Mouse (Mus musculus) forebrain, embryonic 14.5 days (tissue): ENCODE measurements around the gene Scel. TPM values are rescaled to one million over a fixed set of nuclear protein-coding genes. Genes with fewer than 3 reads are reported as not detected.

Source experiments
- ATAC-seq: fragments of 200-750 bp; cut with Nextera tagmentation; 2 replicates; pipeline ENCODE4 v1.8.0; 2017; ENCODE audit warnings: mild to moderate bottlenecking, moderate library complexity
- DNase-seq: peaks from one replicate; pipeline ENCODE4 v3.0.0-alpha.2; 2015; ENCODE audit warnings: low spot score
- H3K27ac ChIP-seq: fragments of 300-500 bp; sonication (generic); 2 replicates; pipeline ENCODE4 v1.5.1; 2014; ENCODE audit warnings: low read depth, mild to moderate bottlenecking, control low read depth, low read length, moderate library complexity
- H3K27me3 ChIP-seq: fragments of 300-500 bp; sonication (generic); replicated peaks from 2 replicates; pipeline ENCODE4 v1.6.1; 2014; ENCODE audit warnings: low read length, control low read depth, mixed read lengths; ENCODE audit not compliant: control insufficient read depth, insufficient read depth
- H3K36me3 ChIP-seq: fragments of 300-500 bp; sonication (generic); 2 replicates; pipeline ENCODE4 v1.6.1; 2014; ENCODE audit warnings: low read length, control low read depth; ENCODE audit not compliant: control insufficient read depth, insufficient read depth
- H3K4me1 ChIP-seq: fragments of 300-500 bp; sonication (generic); 2 replicates; pipeline ENCODE4 v1.6.1; 2014; ENCODE audit warnings: antibody characterized with exemption, low read length, control low read depth; ENCODE audit not compliant: control insufficient read depth, insufficient read depth
- H3K4me2 ChIP-seq: fragments of 300-500 bp; sonication (generic); 2 replicates; pipeline ENCODE4 v1.6.1; 2014; ENCODE audit warnings: mild to moderate bottlenecking, control low read depth, low read length
- H3K4me3 ChIP-seq: fragments of 300-500 bp; sonication (generic); 2 replicates; pipeline ENCODE4 v1.5.1; 2014; ENCODE audit warnings: low read depth, low read length, control low read depth
- H3K9ac ChIP-seq: fragments of 300-500 bp; sonication (generic); 2 replicates; pipeline ENCODE4 v1.6.1; 2014; ENCODE audit warnings: mild to moderate bottlenecking, low read length, control low read depth, moderate library complexity
- H3K9me3 ChIP-seq: fragments of 300-500 bp; sonication (generic); replicated peaks from 2 replicates; pipeline ENCODE4 v1.6.1; 2016; ENCODE audit warnings: low read length, control low read depth, mixed read lengths; ENCODE audit not compliant: control insufficient read depth
- WGBS: fragments of 180-500 bp; shearing (Covaris S2); extraction: QIAGEN DNeasy Blood & Tissue Kit; methylation state at CpG from one replicate; pipeline ENCODE4 v1.1.7; 2014; 5-methylcytosine and 5-hydroxymethylcytosine counted together
- polyA plus RNA-seq: library from polyadenylated mRNA; unstranded; fragments of >200 nt; fragmentation: Nextera tagmentation; extraction: Ambion mirVana; gene quantifications from 2 replicates; pipeline ENCODE4 v1.2.1, GENCODE M21; 2014

Scel gene
- polyA plus RNA-seq, 1 experiment from 2014 or later: 0.18 TPM

DNA sequence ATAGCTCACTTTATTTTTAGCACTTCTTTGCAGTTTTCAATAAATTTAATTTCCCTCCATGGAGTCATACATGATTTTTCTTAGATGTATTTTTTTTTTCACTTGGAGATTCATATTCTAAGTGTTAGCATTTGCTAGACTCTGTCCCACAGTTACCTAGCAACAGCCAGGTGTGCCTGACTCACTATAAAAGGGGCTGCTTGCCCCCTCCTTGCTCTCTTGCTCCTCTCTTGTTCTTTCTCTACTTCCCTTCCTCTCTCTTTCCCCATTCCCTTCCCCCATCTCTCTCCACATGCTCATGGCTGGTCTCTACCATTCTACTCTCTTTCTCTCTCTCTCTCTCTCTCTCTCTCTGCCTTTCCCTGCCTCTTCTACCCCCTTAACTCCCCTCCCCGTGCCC is 14.1 kb upstream of the Scel start:
- Histone ChIP-seq H3K4me3 (no peak overlapping the region), H3K9me3 (no peaks in the 10 kb centered on the region), H3K4me1 (no peaks in the 10 kb centered on the region), H3K27me3 (no peaks in the 10 kb centered on the region), H3K36me3 (no peaks in the 10 kb centered on the region), H3K9ac (no peak overlapping the region), H3K27ac (no peak overlapping the region), H3K4me2 (no peak overlapping the region)
- no peak for ATAC-seq
- 35% methylated on average over 1 of the region's 1 CpGs for WGBS
- DNase-seq: no peak

DNA sequence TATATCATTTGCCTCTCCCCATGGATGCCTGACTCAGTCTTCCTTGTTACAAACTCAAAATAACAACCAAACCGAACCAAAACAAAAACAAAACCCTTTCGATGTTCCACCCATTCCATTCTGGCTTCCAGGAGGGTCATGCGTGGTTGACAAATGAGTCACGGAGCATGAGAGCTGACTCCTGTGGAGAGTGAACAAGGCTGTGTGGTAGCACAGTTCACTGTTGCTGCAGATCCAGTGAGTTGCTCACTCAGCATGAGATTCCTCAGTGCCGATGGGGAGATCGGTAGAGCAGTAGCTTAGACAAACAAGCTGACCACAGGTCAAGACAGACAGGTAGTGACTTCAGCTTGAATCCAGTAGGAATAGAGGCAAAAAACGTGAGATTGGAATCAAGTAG is 12.8 kb upstream of the Scel start:
- no peak overlapping the region for H3K9ac ChIP-seq
- no peak overlapping the region for H3K4me2 ChIP-seq
- ATAC-seq: no peak
- no peaks in the 10 kb centered on the region for H3K4me1 ChIP-seq
- no peaks in the 10 kb centered on the region for H3K9me3 ChIP-seq
- DNase-seq: no peak
- no peak overlapping the region for H3K27ac ChIP-seq
- no peaks in the 10 kb centered on the region for H3K27me3 ChIP-seq
- H3K4me3 ChIP-seq: no peak overlapping the region
- H3K36me3 ChIP-seq: no peaks in the 10 kb centered on the region
- 35% methylated on average over 7 of the region's 7 CpGs for WGBS

DNA sequence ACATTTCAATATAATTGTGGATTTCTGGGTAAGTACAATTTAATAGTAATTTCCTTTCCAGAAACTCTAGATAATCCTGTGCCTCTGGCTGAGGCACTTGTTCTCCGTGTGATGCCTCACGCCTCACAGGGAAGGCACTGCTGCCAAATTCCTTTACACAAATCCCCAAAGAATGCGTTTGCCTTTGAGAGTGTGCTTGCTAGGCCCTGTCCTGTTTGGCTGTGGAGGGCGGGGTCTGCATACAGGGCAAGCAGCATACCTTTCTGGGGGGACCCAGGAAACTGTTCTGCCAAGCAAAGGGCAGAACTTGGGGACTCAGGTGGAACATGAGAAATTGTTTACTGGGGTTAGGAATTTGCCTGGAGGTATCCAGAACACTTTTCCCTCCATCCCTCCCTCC is 12.2 kb upstream of the Scel start:
- Histone ChIP-seq H3K27me3 (no peaks in the 10 kb centered on the region), H3K27ac (no peak overlapping the region), H3K4me1 (no peaks in the 10 kb centered on the region), H3K4me3 (no peak overlapping the region), H3K4me2 (no peak overlapping the region), H3K36me3 (no peaks in the 10 kb centered on the region), H3K9ac (no peak overlapping the region), H3K9me3 (no peaks in the 10 kb centered on the region)
- peak; percentile 29 for DNase-seq
- peak; percentile 29; the same call in 1 of the 2 replicates for ATAC-seq
- WGBS: 8% methylated on average over 4 of the region's 4 CpGs

DNA sequence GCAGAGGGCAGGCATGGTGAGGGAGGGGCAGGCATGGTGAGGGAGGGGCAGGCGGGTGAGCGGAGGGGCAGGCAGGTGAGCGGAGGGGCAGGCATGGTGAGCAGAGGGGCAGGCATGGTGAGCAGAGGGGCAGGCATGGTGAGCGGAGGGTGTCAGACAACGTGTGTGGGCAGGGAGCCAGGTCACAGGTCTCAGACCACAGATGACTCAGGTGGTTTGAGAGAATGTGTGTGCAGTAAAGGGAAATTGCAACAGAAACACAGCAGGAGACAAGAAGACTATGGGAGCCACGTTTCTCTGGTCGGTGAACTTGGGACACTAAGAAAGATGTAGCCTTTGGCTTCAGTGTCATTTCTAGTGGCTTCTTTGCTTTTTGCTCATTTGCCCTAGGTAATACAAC is 8.6 kb upstream of the Scel start:
- ATAC-seq (no peak), DNase-seq (no peak)
- Histone ChIP-seq H3K4me3 (no peak overlapping the region), H3K4me2 (no peak overlapping the region), H3K36me3 (no peaks in the 10 kb centered on the region), H3K9ac (no peak overlapping the region), H3K9me3 (no peaks in the 10 kb centered on the region), H3K4me1 (no peaks in the 10 kb centered on the region), H3K27ac (no peak overlapping the region), H3K27me3 (no peaks in the 10 kb centered on the region)
- 89% methylated on average over 7 of the region's 7 CpGs for WGBS

DNA sequence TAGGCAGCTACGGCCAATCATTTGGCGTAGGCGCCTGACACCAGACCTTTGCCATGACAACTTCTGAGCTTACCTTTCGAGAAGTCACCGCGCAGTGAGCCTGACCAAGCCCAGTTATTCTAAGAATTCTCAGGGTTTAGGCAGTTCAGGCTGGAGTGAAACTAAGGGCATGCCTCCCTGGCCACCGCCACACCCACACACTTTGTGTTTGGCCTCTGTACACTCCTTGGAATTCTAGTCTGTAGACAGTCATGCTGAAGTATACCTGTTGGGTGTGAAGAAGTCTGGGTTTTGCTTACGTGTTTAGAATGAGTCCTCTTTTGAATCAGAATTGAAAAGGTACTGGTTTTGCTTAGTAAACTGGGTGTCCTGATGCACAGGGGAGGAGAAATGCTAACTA is 3.6 kb upstream of the Scel start:
- Histone ChIP-seq H3K27me3 (no peaks in the 10 kb centered on the region), H3K27ac (no peak overlapping the region), H3K4me3 (no peak overlapping the region), H3K36me3 (no peaks in the 10 kb centered on the region), H3K9me3 (no peaks in the 10 kb centered on the region), H3K4me1 (peaks cover 3% of the 10 kb centered on the region; the same call in 1 of the 2 replicates), H3K9ac (no peak overlapping the region), H3K4me2 (no peak overlapping the region)
- ATAC-seq: no peak
- 94% methylated on average over 8 of the region's 8 CpGs for WGBS
- no peak for DNase-seq

DNA sequence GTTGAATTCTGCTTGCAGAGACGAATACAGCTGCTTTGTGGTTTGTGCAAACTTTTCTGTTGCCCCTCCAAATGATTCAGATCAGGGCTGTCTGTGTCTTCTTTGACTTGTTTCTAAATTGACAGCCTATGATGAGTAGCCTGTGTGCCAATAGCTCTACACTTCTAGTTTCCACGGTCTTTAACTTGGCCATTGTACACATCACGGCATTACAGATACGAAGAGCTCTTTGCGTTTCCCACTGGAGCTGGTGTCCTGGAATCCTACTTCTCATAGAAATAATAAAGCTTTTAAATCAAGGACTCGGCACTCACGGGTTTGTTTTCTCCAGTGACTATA is 300 bp downstream of the Scel start:
- DNase-seq (no peak), ATAC-seq (no peak)
- H3K27ac ChIP-seq: no peak overlapping the region
- no peaks in the 10 kb centered on the region for H3K27me3 ChIP-seq
- WGBS: 70% methylated on average over 7 of the region's 7 CpGs
- H3K4me1 ChIP-seq: peaks cover 3% of the 10 kb centered on the region; the same call in 1 of the 2 replicates
- no peak overlapping the region for H3K4me3 ChIP-seq
- no peaks in the 10 kb centered on the region for H3K36me3 ChIP-seq
- no peaks in the 10 kb centered on the region for H3K9me3 ChIP-seq
- H3K4me2 ChIP-seq: peak overlapping the region; percentile 37
- no peak overlapping the region for H3K9ac ChIP-seq

DNA sequence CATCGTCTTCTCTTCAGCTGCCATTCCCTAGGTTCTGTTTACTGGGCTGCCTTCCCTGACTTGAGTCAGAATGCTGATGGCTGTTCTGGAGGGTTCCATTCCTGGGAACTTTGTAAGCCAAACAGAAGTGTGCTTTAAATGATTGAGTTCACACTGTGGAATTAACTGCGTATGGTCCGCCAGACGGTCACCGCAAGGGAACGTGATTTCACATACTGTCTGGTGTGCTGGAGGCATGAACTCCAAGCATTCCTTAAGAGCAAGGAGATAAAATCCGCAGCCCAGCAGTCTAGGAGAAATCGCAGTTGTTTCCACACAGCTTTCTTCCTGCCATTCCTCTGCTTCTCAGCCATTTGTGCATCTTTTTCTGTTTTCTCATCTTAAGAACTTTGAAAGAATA is 2.3 kb downstream of the Scel start:
- Histone ChIP-seq H3K27me3 (no peaks in the 10 kb centered on the region), H3K4me2 (no peak overlapping the region), H3K9me3 (no peaks in the 10 kb centered on the region), H3K27ac (no peak overlapping the region), H3K36me3 (no peaks in the 10 kb centered on the region), H3K4me1 (peaks cover 3% of the 10 kb centered on the region; the same call in 1 of the 2 replicates), H3K4me3 (no peak overlapping the region), H3K9ac (no peak overlapping the region)
- WGBS: 91% methylated on average over 8 of the region's 8 CpGs
- ATAC-seq: no peak
- DNase-seq: no peak

DNA sequence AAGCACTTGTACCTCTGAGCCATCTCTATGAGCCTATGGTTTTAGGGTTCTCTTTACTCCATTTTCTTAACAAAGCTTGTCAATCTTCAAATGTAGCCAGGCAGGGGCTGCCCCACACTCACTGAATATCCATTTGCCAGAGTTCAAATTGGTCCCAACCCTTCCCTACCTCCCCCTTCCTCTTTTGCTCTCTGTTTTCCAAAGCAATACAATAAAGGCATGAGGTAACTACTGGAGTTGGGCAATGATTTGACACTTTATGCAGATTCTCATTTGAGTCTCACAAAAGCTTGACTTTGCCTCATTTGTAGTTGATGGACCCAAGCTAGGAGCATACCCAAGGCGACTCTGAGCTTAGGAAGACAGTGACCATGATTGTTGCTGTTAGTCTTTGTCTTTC is 13.1 kb downstream of the Scel start:
- Histone ChIP-seq H3K4me1 (no peaks in the 10 kb centered on the region), H3K27me3 (no peaks in the 10 kb centered on the region), H3K27ac (no peak overlapping the region), H3K36me3 (no peaks in the 10 kb centered on the region), H3K4me2 (no peak overlapping the region), H3K9me3 (no peaks in the 10 kb centered on the region), H3K4me3 (no peak overlapping the region), H3K9ac (no peak overlapping the region)
- DNase-seq (no peak), ATAC-seq (no peak)
- WGBS: 90% methylated on average over 1 of the region's 1 CpGs

DNA sequence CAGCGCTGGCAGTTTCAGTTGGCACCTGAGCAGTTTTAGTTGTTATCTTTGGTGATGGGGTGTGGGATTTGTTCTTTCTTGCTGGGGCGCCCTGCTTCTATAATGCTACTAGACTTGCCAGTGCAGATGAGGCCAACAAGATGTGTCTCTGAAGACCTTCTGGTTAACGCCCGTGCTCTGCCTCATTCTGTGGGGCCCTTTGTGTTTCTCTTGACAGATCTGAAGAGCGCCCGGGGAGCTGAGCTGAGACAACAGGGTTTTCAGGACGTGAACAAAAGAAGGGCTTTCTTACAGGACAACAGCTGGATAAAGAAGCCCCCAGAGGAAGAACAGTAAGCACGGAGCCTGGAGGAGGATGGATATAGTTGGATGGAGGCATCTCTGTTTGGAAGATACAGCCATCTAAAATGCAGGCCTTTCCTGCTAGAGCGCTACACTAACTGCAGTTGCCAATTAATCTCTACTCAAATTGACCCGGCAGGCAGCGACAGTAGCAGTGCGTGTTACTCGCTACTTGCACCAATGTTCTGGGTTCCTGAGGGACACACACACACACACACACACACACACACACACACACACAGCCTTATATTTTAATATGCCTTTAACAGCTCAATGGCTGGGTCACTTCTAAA is 16.7 kb downstream of the Scel start:
- ATAC-seq: no peak

More for the DNA sequence above, 16.7 kb downstream of the Scel start:
- no peak overlapping the region for H3K4me2 ChIP-seq
- DNase-seq: no peak
- H3K4me3 ChIP-seq: no peak overlapping the region
- no peaks in the 10 kb centered on the region for H3K9me3 ChIP-seq
- H3K27ac ChIP-seq: no peak overlapping the region
- no peaks in the 10 kb centered on the region for H3K27me3 ChIP-seq
- whole genome bisulfite sequencing: 25% methylated on average over 13 of the region's 13 CpGs
- H3K4me1 ChIP-seq: no peaks in the 10 kb centered on the region
- no peaks in the 10 kb centered on the region for H3K36me3 ChIP-seq
- H3K9ac ChIP-seq: no peak overlapping the region
